Mouse (Mus musculus) mouse trophoblast stem cell (cell line): ENCODE measurements around the gene Sdr9c7.
"Not testable (repeated sequence)": the region's sequence is repeated elsewhere in the genome, so short reads cannot be mapped to it uniquely, and the experiment has no call there.

ENCODE experiments used
- in situ Hi-C, 2 experiments: fragments of 300-500 bp; cut with MseI, MboI; formaldehyde crosslinking; loops; 2 replicates in 1 of 2; 3 replicates in 1 of 2; pipeline ENCODE4 v1.15.1; 2025

Gene Sdr9c7

GRCm38 (mm10) chr10:127906138-127906537, 7.8 kb downstream of the Sdr9c7 start:
- in situ Hi-C loops, result no loop called here

- in situ Hi-C loops, result no loop called here
These were observed 9.2 kb downstream of the Sdr9c7 start for GRCm38 (mm10) chr10:127907386-127907951.

GRCm38 (mm10) chr10:127915578-127915977, 17.3 kb downstream of the Sdr9c7 start:
- in situ Hi-C loops, result no loop called here

GRCm38 (mm10) chr10:127917183-127917582, 18.9 kb downstream of the Sdr9c7 start:
- in situ Hi-C loops, result not testable (repeated sequence)

- in situ Hi-C loops, result no loop called here
These were observed 19.3 kb downstream of the Sdr9c7 start for GRCm38 (mm10) chr10:127917651-127918050.

GRCm38 (mm10) chr10:127922241-127922640, 23.9 kb downstream of the Sdr9c7 start:
- in situ Hi-C loops, result no loop called here

GRCm38 (mm10) chr10:127923024-127923423, 24.7 kb downstream of the Sdr9c7 start:
- in situ Hi-C loops, result no loop called here

GRCm38 (mm10) chr10:127924597-127925378, 26.5 kb downstream of the Sdr9c7 start:
- in situ Hi-C loops, result no loop called here

GRCm38 (mm10) chr10:127927737-127928136, 29.4 kb downstream of the Sdr9c7 start:
- in situ Hi-C loops, result no loop called here

GRCm38 (mm10) chr10:127932290-127932926, 34.1 kb downstream of the Sdr9c7 start:
- in situ Hi-C loops, result no loop called here

- in situ Hi-C loops, result loop anchor here (5.0 kb wide), 2 partner anchors 189 to 199 kb away; partner anchors contain the start of gene Zbtb39 (in 1 of the 2)
These were observed 38.0 kb downstream of the Sdr9c7 start for GRCm38 (mm10) chr10:127936271-127936670.

GRCm38 (mm10) chr10:127936747-127937409, 38.6 kb downstream of the Sdr9c7 start:
- in situ Hi-C loops, result loop anchor here (5.0 kb wide), 2 partner anchors 190 to 200 kb away; partner anchors contain the start of gene Zbtb39 (in 1 of the 2)

GRCm38 (mm10) chr10:127937428-127938010, 39.2 kb downstream of the Sdr9c7 start:
- in situ Hi-C loops, result loop anchor here (5.0 kb wide), 2 partner anchors 190 to 200 kb away; partner anchors contain the start of gene Zbtb39 (in 1 of the 2)

- in situ Hi-C loops, result loop anchor here (5.0 kb wide), 2 partner anchors 192 to 202 kb away; partner anchors contain the start of gene Zbtb39 (in 1 of the 2)
These were observed 41.3 kb downstream of the Sdr9c7 start for GRCm38 (mm10) chr10:127939667-127940066.

GRCm38 (mm10) chr10:127945432-127946064, 47.2 kb downstream of the Sdr9c7 start:
- in situ Hi-C loops, result no loop called here

GRCm38 (mm10) chr10:127949596-127950130, 51.3 kb downstream of the Sdr9c7 start:
- in situ Hi-C loops, result loop anchor here (10.0 kb wide), 1 partner anchor 55 kb away; the partner anchor contains the start of gene Hsd17b6 (in 2 of the 2)

GRCm38 (mm10) chr10:127951390-127951789, 53.1 kb downstream of the Sdr9c7 start:
- in situ Hi-C loops, result loop anchor here (10.0 kb wide), 1 partner anchor 53 kb away; the partner anchor contains the start of gene Hsd17b6 (in 2 of the 2)

GRCm38 (mm10) chr10:127951821-127952220, 53.5 kb downstream of the Sdr9c7 start:
- in situ Hi-C loops, result loop anchor here (10.0 kb wide), 1 partner anchor 53 kb away; the partner anchor contains the start of gene Hsd17b6 (in 2 of the 2)

- in situ Hi-C loops, result loop anchor here (10.0 kb wide), 1 partner anchor 50 kb away; the partner anchor contains the start of gene Hsd17b6 (in 2 of the 2)
These were observed 56.7 kb downstream of the Sdr9c7 start for GRCm38 (mm10) chr10:127955034-127955433.
